Comparison of ENCODE assay signal across 33 mouse cellular contexts in the genomic region with DNA sequence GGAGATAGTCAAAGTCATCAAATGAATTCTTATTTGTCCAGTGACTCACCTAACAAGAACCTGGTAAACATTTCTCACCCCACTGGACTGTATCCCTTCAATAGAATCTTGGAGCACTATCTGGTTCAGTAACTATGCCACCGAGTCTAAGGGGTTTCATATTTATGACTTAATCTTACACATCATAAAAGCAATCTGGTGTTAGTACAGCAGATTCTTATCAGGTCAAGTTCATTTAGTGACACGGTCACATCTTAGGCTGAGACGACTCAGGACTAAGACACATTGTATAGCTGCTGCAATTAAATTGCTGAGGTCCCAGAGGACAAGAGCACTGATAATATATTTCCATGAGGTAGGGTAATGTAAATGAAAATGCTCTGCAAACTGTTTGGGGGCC.
"Had no signal": no experiment of that assay in that cellular context is flagged by ENCODE, and none has a peak within 500 bp of the region (broad histone marks: within the 10 kb centered on the region; RNA-seq: fewer than 3 reads in every experiment).

No protein-coding gene starts in this region.

- H3K9ac ChIP-seq: heart, embryonic 12.5 days; heart, embryonic 13.5 days; heart, embryonic 15.5 days; hindbrain, embryonic 12.5 days; hindbrain, embryonic 13.5 days; hindbrain, embryonic 14.5 days; hindbrain, embryonic 15.5 days; kidney, embryonic 15.5 days had no signal

- H3K4me2 ChIP-seq: heart, embryonic 11.5 days; heart, embryonic 12.5 days; heart, embryonic 13.5 days; heart, embryonic 15.5 days; hindbrain, embryonic 12.5 days; hindbrain, embryonic 13.5 days; hindbrain, embryonic 14.5 days; hindbrain, embryonic 15.5 days; kidney, embryonic 15.5 days had no signal

- H3K36me3 ChIP-seq: heart, embryonic 10.5 days; heart, embryonic 12.5 days; heart, embryonic 13.5 days; heart, embryonic 15.5 days; hindbrain, embryonic 10.5 days; hindbrain, embryonic 12.5 days; hindbrain, embryonic 13.5 days; hindbrain, embryonic 15.5 days; kidney, embryonic 15.5 days had no signal

- H3K4me1 ChIP-seq: hindbrain, embryonic 10.5 days; hindbrain, embryonic 12.5 days; hindbrain, embryonic 13.5 days; hindbrain, embryonic 15.5 days; kidney, embryonic 15.5 days had no signal

- ATAC-seq: hindbrain, embryonic 16.5 days; hindbrain, postnatal 0 days; inflammation-experienced regulatory T-cells, adult 6 months had no signal

- H3K4me3 ChIP-seq: heart, adult 2 months; heart, embryonic 10.5 days; heart, embryonic 12.5 days; heart, embryonic 13.5 days; heart, embryonic 15.5 days; hindbrain, embryonic 10.5 days; hindbrain, embryonic 12.5 days; hindbrain, embryonic 13.5 days; hindbrain, embryonic 15.5 days; kidney, embryonic 15.5 days; layer of hippocampus, adult 2 months; left cerebral cortex, adult 2 months had no signal

- H3K9me3 ChIP-seq: heart, embryonic 10.5 days; heart, embryonic 12.5 days; heart, embryonic 13.5 days; heart, embryonic 15.5 days; hindbrain, embryonic 10.5 days; hindbrain, embryonic 12.5 days; hindbrain, embryonic 13.5 days; hindbrain, embryonic 15.5 days; kidney, embryonic 15.5 days had no signal

- H3K27ac ChIP-seq: heart, adult 2 months; heart, embryonic 10.5 days; heart, embryonic 13.5 days; heart, embryonic 15.5 days; hindbrain, embryonic 10.5 days; hindbrain, embryonic 12.5 days; hindbrain, embryonic 13.5 days; hindbrain, embryonic 14.5 days; hindbrain, embryonic 15.5 days; hindbrain, postnatal 0 days; kidney, embryonic 15.5 days; kidney, postnatal 0 days; layer of hippocampus, adult 2 months; left cerebral cortex, adult 2 months had no signal

- DNase-seq: heart, adult 2 months; heart, postnatal 10 days; heart, postnatal 14 days; heart, postnatal 36 days; heart, postnatal 4 days; kidney, adult 11 months; kidney, adult 18-20 months; kidney, adult 8-10 months; kidney, adult 9 months; kidney, postnatal 10 days; kidney, postnatal 14 days; kidney, postnatal 25 days; kidney, postnatal 36 days; kidney, postnatal 4 days; layer of hippocampus, adult 9-11 months; layer of hippocampus, postnatal 36 days had no signal

- H3K27me3 ChIP-seq: heart, embryonic 12.5 days; heart, embryonic 13.5 days; heart, embryonic 15.5 days; hindbrain, embryonic 12.5 days; hindbrain, embryonic 13.5 days; hindbrain, embryonic 15.5 days; kidney, embryonic 15.5 days had no signal
